In genomic region chr7:33401650-33402049, GRCm38 (mm10) we compare ENCODE assay signal across 25 mouse cellular contexts. TPM values are rescaled to one million over a fixed set of nuclear protein-coding genes. Genes with fewer than 3 reads are reported as not detected.
"Had no signal": no experiment of that assay in that cellular context is flagged by ENCODE, and none has a peak within 500 bp of the region (broad histone marks: within the 10 kb centered on the region; RNA-seq: fewer than 3 reads in every experiment).

No protein-coding gene starts in this region.

- H3K9ac ChIP-seq: neural tube, embryonic 13.5 days; neural tube, embryonic 15.5 days; stomach, embryonic 15.5 days had no signal

- H3K36me3 ChIP-seq: neural tube, embryonic 13.5 days; neural tube, embryonic 15.5 days; stomach, embryonic 15.5 days had no signal

- H3K27me3 ChIP-seq: neural tube, embryonic 13.5 days; neural tube, embryonic 15.5 days; stomach, embryonic 15.5 days had no signal

- H3K4me1 ChIP-seq: neural tube, embryonic 13.5 days; neural tube, embryonic 15.5 days; stomach, embryonic 15.5 days had no signal

- H3K27ac ChIP-seq: neural tube, embryonic 13.5 days; neural tube, embryonic 15.5 days; stomach, embryonic 15.5 days; stomach, postnatal 0 days had no signal

- DNase-seq: retina, postnatal 1 day; right cerebral cortex, adult 18-20 months; right cerebral cortex, postnatal 14 days; right cerebral cortex, postnatal 25 days; right cerebral cortex, postnatal 4 days; spleen, adult 18-20 months; thymus, adult 18-20 months; thymus, adult 2 months; thymus, postnatal 14 days; thymus, postnatal 25 days; thymus, postnatal 36 days; thymus, postnatal 4 days had no signal

- H3K4me3 ChIP-seq: neural tube, embryonic 13.5 days; neural tube, embryonic 15.5 days; stomach, embryonic 15.5 days had no signal

RNA-seq across cellular contexts. Expression of gene Scgb1b20, which starts 28.6 kb away (rescaled TPM):
- total RNA-seq: neutrophil, adult 5-6 weeks had no signal
- polyA plus RNA-seq: neural tube, embryonic 13.5 days; neural tube, embryonic 14.5 days; neural tube, embryonic 15.5 days; small intestine, adult 2 months; spleen, adult 2 months; stomach, embryonic 14.5 days; stomach, embryonic 15.5 days; stomach, embryonic 16.5 days; stomach, postnatal 0 days; testis, adult 2 months; thymus, adult 2 months; thymus, postnatal 0 days; urinary bladder, adult 2 months had no signal

RNA-seq across cellular contexts. Expression of gene Scgb2b20, which starts 35.5 kb away (rescaled TPM):
- total RNA-seq: neutrophil, adult 5-6 weeks had no signal
- polyA plus RNA-seq: neural tube, embryonic 13.5 days; neural tube, embryonic 14.5 days; neural tube, embryonic 15.5 days; small intestine, adult 2 months; spleen, adult 2 months; stomach, embryonic 14.5 days; stomach, embryonic 15.5 days; stomach, embryonic 16.5 days; stomach, postnatal 0 days; testis, adult 2 months; thymus, adult 2 months; thymus, postnatal 0 days; urinary bladder, adult 2 months had no signal
